Mouse (Mus musculus): ENCODE data around the gene Htr7. TPM values are rescaled to one million over a fixed set of nuclear protein-coding genes. Genes with fewer than 3 reads are reported as not detected.

Htr7 gene
- polyA plus RNA-seq (2012; rRNA removed) = 0.32 and 0.46 TPM in 2 replicates

DNA sequence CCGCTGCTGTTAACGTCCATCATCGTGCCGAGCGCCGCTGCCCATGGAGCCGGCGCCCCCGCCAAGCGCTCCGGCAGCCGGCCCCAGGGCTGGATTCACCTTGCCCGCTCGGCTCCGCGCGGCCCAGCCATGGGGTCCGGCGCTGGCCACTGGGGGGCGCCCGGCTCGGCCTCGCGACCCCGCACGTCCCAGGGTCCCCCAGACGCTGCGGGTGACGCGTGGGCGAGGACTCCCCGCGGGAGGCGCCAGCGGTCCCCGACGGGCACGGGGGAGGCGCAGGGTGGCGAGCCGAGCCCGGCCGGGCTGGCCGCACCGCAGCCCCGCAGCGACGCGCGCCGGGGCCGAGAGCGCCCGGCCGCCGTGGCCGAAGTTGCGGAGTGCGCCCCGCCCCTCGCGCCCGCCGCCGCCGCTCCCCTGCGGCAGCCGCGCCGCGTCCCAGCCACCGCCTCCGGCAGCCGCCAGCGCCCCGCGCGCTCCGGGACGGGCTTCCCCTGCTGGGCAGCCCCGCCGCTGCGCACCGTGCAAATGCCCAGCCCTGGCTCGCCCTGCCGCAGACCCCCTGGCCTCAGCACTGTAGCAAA, at the start of gene Htr7:
Gene Htr7, minus strand, starts transcription at position 277 of the 581 bp plus-strand sequence.

GRCm38 (mm10) chr19:36083262-36084225, 26.2 kb upstream of the Htr7 start, which contains the start of gene Rpp30:
Gene Rpp30 (plus strand): TSS chr19:36083716.

Other genes starting within 250 kb of the Htr7 start
- gene Rpp30, start 26.2 kb upstream of the Htr7 start, polyA plus RNA-seq (2012; rRNA removed) = 1.3 and 1.7 TPM in 2 replicates
- gene Ankrd1, start 62.6 kb upstream of the Htr7 start, polyA plus RNA-seq (2012; rRNA removed) = 0.14 TPM in 1 of 2 replicates, not detected in the other